Mouse (Mus musculus): ENCODE results near the gene Tpst1. TPM values are rescaled to one million over a fixed set of nuclear protein-coding genes. Genes with fewer than 3 reads are reported as not detected.
"Not testable (repeated sequence)": the region's sequence is repeated elsewhere in the genome, so short reads cannot be mapped to it uniquely, and the experiment has no call there.

Tpst1 gene
- polyA plus RNA-seq (2015; fragmentation: Nextera tagmentation; extraction: Ambion mirVana): 67.7 and 72.5 TPM in 2 replicates

GRCm38 (mm10) chr5:130073026-130073425, at the start of gene Tpst1:
Gene Tpst1, plus strand, starts transcription at chr5:130073326.
- Histone ChIP-seq H3K36me3 (no peaks in the 10 kb centered on the region), H3K9ac (no peak within 1 kb of the TSS), H3K4me1 (0 out of 2 replicates have a peak, but pooled peaks cover 3% of the 10 kb centered on the region), H3K4me2 (no peak within 1 kb of the TSS), H3K9me3 (replicated peaks) (no peaks in the 10 kb centered on the region), H3K27ac (no peak within 1 kb of the TSS), H3K4me3 (replicated peaks) (no peak within 1 kb of the TSS), H3K27me3 (no peaks in the 10 kb centered on the region)
- no peak for ATAC-seq (replicated peaks; ENCODE audit: low FRiP score)
- WGBS: 93% methylated on average over 6 of the region's 6 CpGs

DNA sequence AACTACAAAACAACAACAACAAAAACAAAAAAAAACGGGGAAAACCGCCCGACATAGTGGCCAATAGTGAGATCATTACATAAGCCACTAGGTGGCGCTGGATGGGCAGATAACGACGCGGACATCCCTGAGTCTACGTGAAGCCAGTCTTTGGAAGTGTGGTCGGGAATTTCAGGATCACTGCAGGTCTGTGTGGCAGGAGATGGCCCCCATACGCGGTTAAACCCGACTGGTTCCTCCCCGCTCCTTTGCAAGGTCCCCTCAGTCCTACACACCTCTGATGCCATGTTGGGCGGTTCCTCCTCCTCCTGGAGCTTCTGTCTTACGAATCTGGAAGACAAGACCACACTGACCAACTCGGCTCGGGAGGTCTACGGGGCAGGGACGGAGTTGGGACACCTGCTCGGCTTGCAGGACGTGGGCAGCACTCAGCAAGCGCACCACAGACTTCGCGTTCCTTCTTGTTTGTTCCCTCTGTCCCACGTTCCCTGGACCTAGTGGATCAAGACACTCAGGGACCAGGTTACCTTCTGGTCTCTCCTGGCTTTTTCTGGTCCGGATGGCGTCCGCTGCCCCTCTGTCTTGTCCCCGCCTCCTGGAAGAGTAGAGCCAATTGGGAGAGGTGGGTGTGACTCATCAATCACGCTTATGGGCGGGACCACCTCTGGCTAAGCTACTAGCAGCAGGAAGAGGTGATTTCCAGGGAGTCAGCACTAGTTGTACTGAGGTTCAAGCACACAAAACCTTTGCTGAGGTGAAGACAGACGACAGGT, 49.2 kb upstream of the Tpst1 start:
- Histone ChIP-seq H3K36me3 (no peaks in the 10 kb centered on the region), H3K4me1 (peaks cover 29% of the 10 kb centered on the region), H3K27ac (peak overlapping the region; percentile 89), H3K4me2 (peak overlapping the region; percentile 90), H3K27me3 (0 out of 2 replicates have a peak, but pooled peaks cover 5% of the 10 kb centered on the region), H3K9ac (peak overlapping the region; percentile 63), H3K4me3 (replicated peaks) (peak overlapping the region; percentile 73), H3K9me3 (replicated peaks) (no peaks in the 10 kb centered on the region)
- under 1% methylated on average over 32 of the region's 32 CpGs for WGBS
- peak; percentile 94 for ATAC-seq (replicated peaks; ENCODE audit: low FRiP score)

DNA sequence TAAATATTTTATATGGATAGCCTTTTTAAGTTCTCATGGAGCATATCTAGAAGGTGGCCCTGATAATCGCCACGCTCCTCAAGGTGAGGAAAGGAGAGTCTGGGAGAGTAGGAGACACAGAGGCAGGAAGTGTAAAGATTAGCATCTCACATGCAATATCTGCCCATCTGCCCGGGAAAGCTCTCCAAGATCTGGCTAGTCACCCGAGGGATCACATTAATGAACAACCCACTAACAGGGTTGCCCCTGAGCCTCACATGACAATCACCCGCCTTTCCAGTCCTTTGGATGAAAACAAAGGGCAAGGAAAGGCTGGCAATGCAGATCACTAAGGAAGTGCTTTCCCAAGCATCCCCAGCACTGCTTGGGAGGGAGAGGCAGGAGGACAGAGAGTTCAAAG, 46.0 kb upstream of the Tpst1 start:
- Histone ChIP-seq H3K4me1 (peaks cover 31% of the 10 kb centered on the region), H3K4me2 (no peak overlapping the region), H3K9ac (no peak overlapping the region), H3K9me3 (replicated peaks) (no peaks in the 10 kb centered on the region), H3K36me3 (no peaks in the 10 kb centered on the region), H3K27ac (no peak overlapping the region), H3K27me3 (0 out of 2 replicates have a peak, but pooled peaks cover 5% of the 10 kb centered on the region), H3K4me3 (replicated peaks) (no peak overlapping the region)
- no peak for ATAC-seq (replicated peaks; ENCODE audit: low FRiP score)
- 64% methylated on average over 5 of the region's 5 CpGs for WGBS

DNA sequence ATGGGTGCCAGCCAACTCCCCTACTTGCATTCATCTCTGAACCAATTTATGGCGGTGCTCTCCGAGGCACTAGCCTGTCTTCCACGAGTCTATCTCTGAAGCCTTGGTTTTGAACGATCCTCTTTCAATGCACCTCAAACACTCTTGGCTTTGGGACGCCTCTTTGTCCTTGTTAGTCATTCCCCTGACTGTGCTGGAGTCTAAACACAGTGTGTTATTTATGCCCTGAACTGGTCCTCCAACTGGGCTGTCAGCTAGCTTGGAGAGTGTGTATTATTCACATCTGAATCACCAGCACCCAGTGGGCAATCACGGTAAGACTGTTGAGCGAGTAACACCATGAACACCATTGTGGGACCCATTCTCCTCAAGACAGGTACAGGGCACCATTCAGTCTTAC, 45.4 kb upstream of the Tpst1 start:
- Histone ChIP-seq H3K4me1 (peaks cover 27% of the 10 kb centered on the region), H3K27ac (no peak overlapping the region), H3K27me3 (0 out of 2 replicates have a peak, but pooled peaks cover 5% of the 10 kb centered on the region), H3K4me2 (no peak overlapping the region), H3K4me3 (replicated peaks) (no peak overlapping the region), H3K9me3 (replicated peaks) (no peaks in the 10 kb centered on the region), H3K9ac (no peak overlapping the region), H3K36me3 (no peaks in the 10 kb centered on the region)
- no peak for ATAC-seq (replicated peaks; ENCODE audit: low FRiP score)
- 84% methylated on average over 7 of the region's 7 CpGs for WGBS

DNA sequence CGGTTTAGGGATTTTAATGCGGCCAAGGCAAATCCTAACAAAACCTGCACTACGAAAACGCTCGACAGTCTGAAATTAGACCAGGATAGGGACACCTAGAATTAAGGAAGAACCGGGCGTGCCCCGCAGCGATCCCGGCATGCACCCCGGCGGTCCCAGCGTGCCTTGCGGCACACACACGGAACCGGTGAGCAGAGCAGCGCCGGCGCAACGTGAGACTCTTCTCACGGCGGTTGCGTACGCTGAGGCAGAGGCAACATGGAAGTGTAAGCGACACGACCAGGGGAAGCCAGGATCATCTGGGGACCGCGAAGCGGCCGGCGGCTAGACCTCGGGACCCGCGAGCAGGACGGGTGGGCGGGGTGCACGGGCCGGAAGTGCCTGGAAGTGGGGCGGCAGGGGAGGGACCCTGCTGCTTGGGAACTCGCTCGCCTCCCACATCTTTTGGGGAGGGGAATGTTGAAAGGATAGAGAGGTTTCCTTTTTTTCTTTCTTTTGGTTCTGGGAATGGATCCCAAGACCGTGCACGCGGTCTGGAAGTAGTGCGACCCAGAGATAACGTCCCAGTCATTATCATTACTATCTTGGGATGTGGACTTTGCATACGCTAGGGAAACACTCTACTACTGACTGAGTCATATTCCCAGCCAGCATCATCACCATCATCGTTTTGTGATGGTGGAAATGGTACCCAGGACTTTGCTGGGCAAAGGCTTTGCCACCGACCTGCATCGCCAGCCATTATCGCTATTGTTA, 43.8 kb upstream of the Tpst1 start, which contains the start of the genes Asl and Crcp:
Asl (minus strand) TSS at position 106 of the 756 bp plus-strand sequence.
Crcp (plus strand) TSS at position 149 of the 756 bp plus-strand sequence.
- peak within 1 kb of the TSS; percentile 72 for H3K4me3 ChIP-seq (replicated peaks)
- no peaks in the 10 kb centered on the region for H3K36me3 ChIP-seq
- peak within 1 kb of the TSS; percentile 67 for H3K4me2 ChIP-seq
- ATAC-seq (replicated peaks; ENCODE audit: low FRiP score): peak; percentile 88
- peak within 1 kb of the TSS; percentile 95 for H3K27ac ChIP-seq
- H3K9ac ChIP-seq: peak within 1 kb of the TSS; percentile 65
- 0 out of 2 replicates have a peak, but pooled peaks cover 5% of the 10 kb centered on the region for H3K27me3 ChIP-seq
- H3K4me1 ChIP-seq: peaks cover 16% of the 10 kb centered on the region
- no peaks in the 10 kb centered on the region for H3K9me3 ChIP-seq (replicated peaks)
- WGBS: 1% methylated on average over 51 of the region's 51 CpGs

GRCm38 (mm10) chr5:130031410-130032390, 41.4 kb upstream of the Tpst1 start:
- Histone ChIP-seq H3K9ac (no peak overlapping the region), H3K9me3 (replicated peaks) (no peaks in the 10 kb centered on the region), H3K27me3 (0 out of 2 replicates have a peak, but pooled peaks cover 3% of the 10 kb centered on the region), H3K4me3 (replicated peaks) (no peak overlapping the region), H3K4me2 (no peak overlapping the region), H3K36me3 (peaks cover 20% of the 10 kb centered on the region), H3K4me1 (peaks cover 12% of the 10 kb centered on the region), H3K27ac (no peak overlapping the region)
- WGBS: 89% methylated on average over 19 of the region's 19 CpGs
- ATAC-seq (replicated peaks; ENCODE audit: low FRiP score): no peak

GRCm38 (mm10) chr5:130033869-130034268, 39.3 kb upstream of the Tpst1 start:
- no peak overlapping the region for H3K4me2 ChIP-seq
- peaks cover 34% of the 10 kb centered on the region for H3K36me3 ChIP-seq
- WGBS: 76% methylated on average over 2 of the region's 2 CpGs
- no peak overlapping the region for H3K9ac ChIP-seq
- H3K4me3 ChIP-seq (replicated peaks): no peak overlapping the region
- ATAC-seq (replicated peaks; ENCODE audit: low FRiP score): no peak
- H3K4me1 ChIP-seq: peaks cover 11% of the 10 kb centered on the region
- no peaks in the 10 kb centered on the region for H3K9me3 ChIP-seq (replicated peaks)
- no peak overlapping the region for H3K27ac ChIP-seq
- no peaks in the 10 kb centered on the region for H3K27me3 ChIP-seq

- not testable (repeated sequence) for H3K9me3 ChIP-seq (replicated peaks); H3K4me1 ChIP-seq; H3K27me3 ChIP-seq; H3K27ac ChIP-seq; ATAC-seq (replicated peaks; ENCODE audit: low FRiP score); H3K4me3 ChIP-seq (replicated peaks); H3K4me2 ChIP-seq; H3K9ac ChIP-seq
- H3K36me3 ChIP-seq: peaks cover 55% of the 10 kb centered on the region
- WGBS: 67% methylated on average over 2 of the region's 2 CpGs
Measured at GRCm38 (mm10) chr5:130036300-130036699, 36.8 kb upstream of the Tpst1 start.

DNA sequence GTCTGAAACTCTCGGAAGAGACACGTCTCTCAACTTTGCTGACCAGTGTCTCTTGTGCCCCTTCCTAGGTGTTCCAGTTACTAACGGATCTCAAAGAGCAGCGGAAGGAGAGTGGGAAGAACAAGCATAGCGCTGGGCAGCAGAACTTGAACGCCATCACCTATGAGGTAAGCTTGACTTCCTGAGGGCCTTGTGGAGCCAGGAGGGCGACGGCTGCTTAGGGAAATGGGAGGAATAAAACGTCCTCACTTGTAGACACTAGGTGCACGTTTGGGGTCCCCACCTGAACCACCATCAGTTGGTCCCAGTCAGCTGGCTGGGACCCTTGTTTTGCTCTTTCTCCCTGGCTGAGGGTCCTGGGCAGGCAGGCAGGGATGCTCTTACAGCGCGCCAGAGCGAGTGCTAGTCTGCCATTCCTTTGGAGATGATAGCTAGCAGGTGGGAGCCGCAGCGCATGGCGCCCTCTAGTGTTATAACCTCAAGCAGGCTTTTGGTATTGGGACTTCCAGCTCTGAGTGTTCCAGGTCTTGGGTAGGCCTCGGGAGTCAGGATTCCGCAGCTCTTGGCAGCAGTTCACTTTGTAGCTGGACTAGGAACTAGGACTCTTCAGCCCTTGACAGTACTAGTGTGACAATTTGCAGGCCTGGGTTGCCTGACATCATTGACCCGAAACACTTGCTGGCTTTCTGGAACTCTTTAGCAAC, 35.2 kb upstream of the Tpst1 start:
- Histone ChIP-seq H3K27ac (no peak overlapping the region), H3K4me3 (replicated peaks) (no peak overlapping the region), H3K27me3 (no peaks in the 10 kb centered on the region), H3K4me2 (no peak overlapping the region), H3K9ac (no peak overlapping the region), H3K9me3 (replicated peaks) (no peaks in the 10 kb centered on the region), H3K4me1 (no peaks in the 10 kb centered on the region), H3K36me3 (peaks cover 71% of the 10 kb centered on the region)
- no peak for ATAC-seq (replicated peaks; ENCODE audit: low FRiP score)
- WGBS: 72% methylated on average over 19 of the region's 19 CpGs

GRCm38 (mm10) chr5:130040797-130041196, 32.3 kb upstream of the Tpst1 start:
- Histone ChIP-seq H3K4me3 (replicated peaks) (no peak overlapping the region), H3K4me1 (no peaks in the 10 kb centered on the region), H3K36me3 (peaks cover 86% of the 10 kb centered on the region), H3K9me3 (replicated peaks) (no peaks in the 10 kb centered on the region), H3K4me2 (no peak overlapping the region), H3K9ac (no peak overlapping the region), H3K27me3 (no peaks in the 10 kb centered on the region), H3K27ac (no peak overlapping the region)
- WGBS: 94% methylated on average over 4 of the region's 4 CpGs
- no peak for ATAC-seq (replicated peaks; ENCODE audit: low FRiP score)

DNA sequence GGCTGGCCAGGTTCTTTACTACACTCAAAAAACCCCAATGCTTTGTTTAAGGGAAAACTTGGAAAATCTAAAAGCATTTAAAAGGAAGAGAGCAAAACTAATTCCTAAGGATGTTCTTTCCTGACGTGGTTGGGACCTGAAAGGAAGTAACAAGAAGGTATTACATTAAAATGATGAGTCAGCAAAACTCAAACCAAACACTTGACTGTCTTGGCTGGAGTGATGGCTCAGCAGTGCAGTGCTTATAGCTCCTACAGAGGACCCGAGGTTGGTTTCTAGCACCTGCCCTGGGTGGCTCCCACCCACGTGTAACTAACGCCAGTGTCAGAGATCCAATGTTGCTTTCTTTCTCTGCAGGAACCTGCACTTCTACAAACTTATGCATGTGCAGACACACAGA, 31.9 kb upstream of the Tpst1 start:
- no peak for ATAC-seq (replicated peaks; ENCODE audit: low FRiP score)
- WGBS: 84% methylated on average over 4 of the region's 4 CpGs

More for the DNA sequence above, 31.9 kb upstream of the Tpst1 start:
- no peak overlapping the region for H3K27ac ChIP-seq
- no peak overlapping the region for H3K4me2 ChIP-seq
- peaks cover 87% of the 10 kb centered on the region for H3K36me3 ChIP-seq
- no peaks in the 10 kb centered on the region for H3K9me3 ChIP-seq (replicated peaks)
- H3K4me1 ChIP-seq: no peaks in the 10 kb centered on the region
- H3K9ac ChIP-seq: no peak overlapping the region
- H3K27me3 ChIP-seq: no peaks in the 10 kb centered on the region
- no peak overlapping the region for H3K4me3 ChIP-seq (replicated peaks)
